Mouse (Mus musculus) heart, embryonic 15.5 days (tissue): ENCODE measurements at regions not wholly inside any gene's neighbourhood (a gene's known extent, or its start where the extent isn't known, plus 50 kb on each side); places are given as distances from the start of the nearest gene placed in this dataset.

Experiments
- ATAC-seq: fragments of 200-750 bp; cut with Nextera tagmentation; replicated peaks from 2 replicates; pipeline ENCODE4 v1.8.0; 2017; ENCODE audit warnings: low read depth, moderate TSS enrichment; ENCODE audit not compliant: insufficient number of reproducible peaks, insufficient read depth, low FRiP score
- H3K27ac ChIP-seq: fragments of 300-500 bp; sonication (generic); 2 replicates; pipeline ENCODE4 v1.5.1; 2015; ENCODE audit warnings: mild to moderate bottlenecking, inconsistent platforms
- H3K27me3 ChIP-seq: fragments of 300-500 bp; sonication (generic); 2 replicates; pipeline ENCODE4 v1.6.1; 2015; ENCODE audit warnings: inconsistent platforms
- H3K36me3 ChIP-seq: fragments of 300-500 bp; sonication (generic); 2 replicates; pipeline ENCODE4 v1.6.1; 2015; ENCODE audit warnings: mild to moderate bottlenecking, inconsistent platforms
- H3K4me1 ChIP-seq: fragments of 300-500 bp; sonication (generic); replicated peaks from 2 replicates; pipeline ENCODE4 v1.6.1; 2015; ENCODE audit warnings: inconsistent platforms
- H3K4me2 ChIP-seq: fragments of 300-500 bp; sonication (generic); 2 replicates; pipeline ENCODE4 v1.6.1; 2015; ENCODE audit warnings: inconsistent platforms, mild to moderate bottlenecking, moderate library complexity
- H3K4me3 ChIP-seq: fragments of 300-500 bp; sonication (generic); 2 replicates; pipeline ENCODE4 v1.5.1; 2015; ENCODE audit warnings: mild to moderate bottlenecking, inconsistent platforms
- H3K9ac ChIP-seq: fragments of 300-500 bp; sonication (generic); 2 replicates; pipeline ENCODE4 v1.6.1; 2015; ENCODE audit warnings: mild to moderate bottlenecking, inconsistent platforms
- H3K9me3 ChIP-seq: fragments of 300-500 bp; sonication (generic); replicated peaks from 2 replicates; pipeline ENCODE4 v1.6.1; 2016; ENCODE audit warnings: inconsistent platforms
- WGBS: fragments of 180-500 bp; shearing (Covaris S2); methylation state at CpG from one replicate; pipeline ENCODE4 v1.1.7; 2015; ENCODE audit warnings: mixed read lengths; 5-methylcytosine and 5-hydroxymethylcytosine counted together

DNA sequence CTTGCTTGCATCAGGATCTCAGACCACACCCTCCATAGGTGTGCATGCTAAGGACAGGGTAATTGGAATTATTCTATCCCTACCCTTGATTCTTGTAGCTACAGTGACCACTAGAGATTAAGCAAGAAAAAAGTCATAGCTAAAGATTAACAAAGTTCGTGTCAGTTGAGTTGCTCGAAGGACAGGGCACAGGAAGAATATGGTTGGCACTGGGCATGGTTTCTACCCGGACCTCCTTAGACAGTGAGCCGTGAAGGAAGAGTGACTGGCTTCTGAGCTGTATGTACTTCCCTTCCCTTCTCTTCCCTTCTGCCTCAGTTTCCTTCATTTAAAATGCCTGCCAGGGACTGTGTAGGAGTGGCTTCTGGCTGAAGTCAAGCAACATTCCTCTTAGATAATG lies 100.0 kb downstream of the Nfkbiz start:
- H3K27ac ChIP-seq, result no peak overlapping the region
- no peak for ATAC-seq
- H3K4me3 ChIP-seq, result no peak overlapping the region
- no peaks in the 10 kb centered on the region for H3K36me3 ChIP-seq
- no peaks in the 10 kb centered on the region for H3K9me3 ChIP-seq
- H3K9ac ChIP-seq, result no peak overlapping the region
- no peaks in the 10 kb centered on the region for H3K4me1 ChIP-seq
- no peaks in the 10 kb centered on the region for H3K27me3 ChIP-seq
- WGBS, result 87% methylated on average over 4 of the region's 4 CpGs
- H3K4me2 ChIP-seq, result no peak overlapping the region

- H3K9ac ChIP-seq, result no peak overlapping the region
- no peaks in the 10 kb centered on the region for H3K4me1 ChIP-seq
- no peaks in the 10 kb centered on the region for H3K36me3 ChIP-seq
- H3K4me3 ChIP-seq, result no peak overlapping the region
- no peak overlapping the region for H3K4me2 ChIP-seq
- no peaks in the 10 kb centered on the region for H3K9me3 ChIP-seq
- no peaks in the 10 kb centered on the region for H3K27me3 ChIP-seq
- 80% methylated on average over 7 of the region's 7 CpGs for WGBS
- ATAC-seq, result no peak
- H3K27ac ChIP-seq, result no peak overlapping the region
Measured at GRCm38 (mm10) chr16:55735476-55735968, 103.2 kb downstream of the Nfkbiz start.

- Histone ChIP-seq H3K4me1 (no peaks in the 10 kb centered on the region), H3K36me3 (no peaks in the 10 kb centered on the region), H3K9me3 (no peaks in the 10 kb centered on the region), H3K27me3 (no peaks in the 10 kb centered on the region), H3K27ac (no peak overlapping the region), H3K4me3 (no peak overlapping the region), H3K9ac (no peak overlapping the region), H3K4me2 (no peak overlapping the region)
- 62% methylated on average over 11 of the region's 11 CpGs for WGBS
- ATAC-seq, result no peak
Measured at GRCm38 (mm10) chr16:55734301-55734700, 104.4 kb downstream of the Nfkbiz start.

- H3K27ac ChIP-seq, result no peak overlapping the region
- no peak overlapping the region for H3K4me2 ChIP-seq
- no peaks in the 10 kb centered on the region for H3K27me3 ChIP-seq
- 46% methylated on average over 4 of the region's 4 CpGs for WGBS
- H3K9me3 ChIP-seq, result no peaks in the 10 kb centered on the region
- no peaks in the 10 kb centered on the region for H3K4me1 ChIP-seq
- H3K36me3 ChIP-seq, result no peaks in the 10 kb centered on the region
- no peak overlapping the region for H3K9ac ChIP-seq
- ATAC-seq, result no peak
- no peak overlapping the region for H3K4me3 ChIP-seq
Measured at GRCm38 (mm10) chr16:55733751-55734150, 104.9 kb downstream of the Nfkbiz start.

DNA sequence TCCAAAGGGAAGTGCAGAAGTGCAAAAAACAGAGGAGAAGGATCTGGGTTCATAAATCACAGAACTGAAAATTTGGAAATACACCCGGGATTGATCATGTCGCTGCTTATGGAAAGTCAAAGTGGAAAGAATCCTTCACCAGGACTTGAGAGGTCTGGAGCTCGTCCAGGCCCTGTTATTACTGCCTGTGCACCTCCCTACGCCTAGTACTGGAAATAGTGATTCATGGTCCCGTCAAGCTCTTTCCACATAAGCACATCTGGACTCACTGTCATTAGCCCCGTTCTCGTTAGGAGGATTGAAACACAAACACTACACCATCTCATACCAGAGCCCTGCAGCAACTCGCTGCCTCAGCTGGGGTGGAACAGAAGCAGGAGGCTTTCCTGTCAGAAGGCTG lies 107.7 kb downstream of the Nfkbiz start:
- Histone ChIP-seq H3K9ac (no peak overlapping the region), H3K4me2 (no peak overlapping the region), H3K36me3 (no peaks in the 10 kb centered on the region), H3K27ac (no peak overlapping the region), H3K27me3 (no peaks in the 10 kb centered on the region), H3K4me1 (no peaks in the 10 kb centered on the region), H3K9me3 (no peaks in the 10 kb centered on the region), H3K4me3 (no peak overlapping the region)
- 50% methylated on average over 8 of the region's 8 CpGs for whole genome bisulfite sequencing
- ATAC-seq, result peak; percentile 35; the same call in 1 of the 2 replicates

DNA sequence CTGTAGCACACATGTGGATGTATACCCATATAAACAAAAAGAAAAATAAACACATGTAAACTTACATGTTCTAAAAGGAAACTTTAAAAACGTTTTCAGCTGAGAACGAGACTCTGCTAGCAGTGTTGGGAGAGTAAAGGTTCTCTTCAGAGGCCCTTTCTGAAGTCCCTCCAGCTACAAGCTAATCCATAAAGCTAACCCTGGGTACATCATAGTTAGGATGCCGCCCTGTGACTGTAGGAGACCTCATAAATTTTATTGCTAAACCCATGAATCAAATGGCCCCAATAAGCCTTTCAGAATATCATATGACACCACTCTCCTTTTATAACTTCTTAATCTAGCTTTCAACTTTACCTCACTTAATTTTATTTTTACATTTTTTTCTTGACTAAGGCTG lies 112.2 kb downstream of the Nfkbiz start:
- H3K4me2 ChIP-seq, result no peak overlapping the region
- WGBS, result 60% methylated on average over 3 of the region's 3 CpGs
- no peak overlapping the region for H3K9ac ChIP-seq
- H3K27ac ChIP-seq, result no peak overlapping the region
- no peaks in the 10 kb centered on the region for H3K9me3 ChIP-seq
- H3K36me3 ChIP-seq, result no peaks in the 10 kb centered on the region
- no peaks in the 10 kb centered on the region for H3K4me1 ChIP-seq
- H3K27me3 ChIP-seq, result no peaks in the 10 kb centered on the region
- ATAC-seq, result no peak
- no peak overlapping the region for H3K4me3 ChIP-seq

DNA sequence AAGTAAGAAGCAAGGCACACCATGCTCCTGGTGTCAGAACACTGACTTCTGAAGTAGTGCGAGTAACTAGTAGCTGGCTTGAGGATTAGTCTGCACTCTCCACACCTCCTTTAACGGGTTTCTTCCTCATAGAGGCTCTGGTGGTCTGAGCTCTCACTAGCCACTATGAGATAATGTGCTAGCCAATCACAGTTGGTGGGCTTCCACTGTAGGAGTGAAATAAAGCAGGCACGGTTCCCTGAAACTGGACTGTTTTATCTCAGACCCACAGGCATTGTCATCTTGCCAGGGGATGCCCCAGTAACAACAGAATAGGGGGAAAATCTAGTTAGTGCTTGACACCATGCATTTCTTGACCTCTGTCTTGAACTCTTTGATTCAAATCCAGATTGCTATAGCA lies 118.3 kb downstream of the Nfkbiz start:
- Histone ChIP-seq H3K9me3 (no peaks in the 10 kb centered on the region), H3K4me3 (no peak overlapping the region), H3K27ac (no peak overlapping the region), H3K4me1 (no peaks in the 10 kb centered on the region), H3K27me3 (no peaks in the 10 kb centered on the region), H3K36me3 (no peaks in the 10 kb centered on the region), H3K4me2 (no peak overlapping the region), H3K9ac (no peak overlapping the region)
- no peak for ATAC-seq
- 29% methylated on average over 3 of the region's 3 CpGs for WGBS

GRCm38 (mm10) chr16:55710017-55710416 lies 128.7 kb downstream of the Nfkbiz start:
- ATAC-seq, result no peak
- Histone ChIP-seq H3K4me3 (no peak overlapping the region), H3K27ac (no peak overlapping the region), H3K4me2 (no peak overlapping the region), H3K4me1 (no peaks in the 10 kb centered on the region), H3K36me3 (no peaks in the 10 kb centered on the region), H3K27me3 (no peaks in the 10 kb centered on the region), H3K9me3 (no peaks in the 10 kb centered on the region), H3K9ac (no peak overlapping the region)
- 50% methylated on average over 3 of the region's 3 CpGs for WGBS

DNA sequence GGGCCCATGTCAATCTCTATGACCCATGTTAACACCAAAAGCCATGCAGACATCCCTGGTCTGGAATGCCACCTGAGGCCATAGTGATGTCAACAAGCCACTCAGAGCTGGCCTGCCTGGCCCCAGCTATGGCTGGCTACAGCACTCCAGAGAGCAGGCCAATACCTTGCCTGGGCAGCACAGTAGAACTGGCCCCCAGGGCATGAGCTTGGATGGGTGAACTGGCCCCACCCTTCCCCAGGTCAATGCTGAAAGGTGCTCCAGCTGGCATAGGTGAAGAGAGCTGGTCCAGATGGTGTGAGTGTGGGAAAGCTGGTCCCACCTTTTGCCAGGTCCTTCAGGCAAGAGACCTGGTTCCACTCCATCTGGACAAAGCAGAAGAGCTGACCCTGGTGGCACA lies 132.2 kb downstream of the Nfkbiz start:
- H3K27ac ChIP-seq, result no peak overlapping the region
- no peaks in the 10 kb centered on the region for H3K4me1 ChIP-seq
- H3K4me3 ChIP-seq, result no peak overlapping the region
- H3K9ac ChIP-seq, result no peak overlapping the region
- H3K36me3 ChIP-seq, result no peaks in the 10 kb centered on the region
- no peaks in the 10 kb centered on the region for H3K27me3 ChIP-seq
- ATAC-seq, result 0 out of 2 replicates have a peak, but pooled peaks have one; percentile 39
- no peaks in the 10 kb centered on the region for H3K9me3 ChIP-seq
- no peak overlapping the region for H3K4me2 ChIP-seq

- Histone ChIP-seq H3K9me3 (no peaks in the 10 kb centered on the region), H3K4me2 (no peak overlapping the region), H3K36me3 (no peaks in the 10 kb centered on the region), H3K27ac (no peak overlapping the region), H3K27me3 (no peaks in the 10 kb centered on the region), H3K9ac (no peak overlapping the region), H3K4me1 (no peaks in the 10 kb centered on the region), H3K4me3 (no peak overlapping the region)
- 55% methylated on average over 3 of the region's 3 CpGs for WGBS
- no peak for ATAC-seq
Measured at GRCm38 (mm10) chr16:55698489-55698892, 140.2 kb downstream of the Nfkbiz start.

DNA sequence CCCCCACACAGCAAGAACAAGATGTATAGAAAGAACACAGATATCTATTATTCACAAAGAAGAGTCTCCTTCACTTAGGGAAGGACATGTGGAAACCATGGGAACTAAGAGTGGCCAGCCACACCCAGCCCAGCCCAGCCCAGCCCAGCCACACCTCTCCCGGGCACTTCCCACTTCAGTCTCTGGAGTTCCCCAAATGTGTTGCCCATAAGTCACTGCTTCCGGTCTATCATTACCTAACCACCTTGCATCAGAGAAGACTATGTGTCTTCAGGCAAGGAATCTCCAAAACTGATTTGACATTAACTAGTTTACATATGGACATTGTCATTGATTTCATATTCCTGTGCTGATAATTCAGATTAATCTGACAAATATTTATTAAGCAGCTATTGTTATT lies 147.6 kb downstream of the Nfkbiz start:
- no peaks in the 10 kb centered on the region for H3K4me1 ChIP-seq
- ATAC-seq, result no peak
- WGBS, result 89% methylated on average over 2 of the region's 2 CpGs

DNA sequence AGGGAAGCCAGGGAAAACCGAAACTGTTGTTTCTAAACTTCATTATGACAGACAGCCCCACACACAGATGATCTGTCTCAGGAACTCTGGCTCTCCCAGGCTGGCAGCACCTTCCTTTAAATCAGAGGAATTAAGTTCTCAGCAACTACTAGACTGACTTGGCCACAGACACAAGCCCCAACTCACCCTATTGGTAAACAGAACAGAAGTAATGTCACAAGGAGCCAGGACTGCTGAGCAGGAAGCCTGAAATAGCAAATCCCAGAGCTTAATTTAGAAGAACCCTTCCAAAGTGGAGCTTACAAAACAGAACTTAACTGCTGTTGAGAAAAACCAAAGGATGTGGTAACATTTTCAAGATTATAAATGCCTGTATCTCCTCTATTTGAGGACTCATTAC lies 174.8 kb downstream of the Nfkbiz start:
- Histone ChIP-seq H3K4me2 (no peak overlapping the region), H3K36me3 (no peaks in the 10 kb centered on the region), H3K4me3 (no peak overlapping the region), H3K9me3 (no peaks in the 10 kb centered on the region), H3K27me3 (no peaks in the 10 kb centered on the region), H3K27ac (no peak overlapping the region), H3K4me1 (no peaks in the 10 kb centered on the region), H3K9ac (no peak overlapping the region)
- ATAC-seq, result no peak
- WGBS, result 86% methylated on average over 1 of the region's 1 CpGs

More for the DNA sequence above, 147.6 kb downstream of the Nfkbiz start:
- Histone ChIP-seq H3K4me3 (no peak overlapping the region), H3K27ac (no peak overlapping the region), H3K9me3 (no peaks in the 10 kb centered on the region), H3K4me2 (no peak overlapping the region), H3K27me3 (no peaks in the 10 kb centered on the region), H3K9ac (no peak overlapping the region), H3K36me3 (no peaks in the 10 kb centered on the region)
